Mouse (Mus musculus): Measurements from ENCODE around the gene Plekhh2.

DNA sequence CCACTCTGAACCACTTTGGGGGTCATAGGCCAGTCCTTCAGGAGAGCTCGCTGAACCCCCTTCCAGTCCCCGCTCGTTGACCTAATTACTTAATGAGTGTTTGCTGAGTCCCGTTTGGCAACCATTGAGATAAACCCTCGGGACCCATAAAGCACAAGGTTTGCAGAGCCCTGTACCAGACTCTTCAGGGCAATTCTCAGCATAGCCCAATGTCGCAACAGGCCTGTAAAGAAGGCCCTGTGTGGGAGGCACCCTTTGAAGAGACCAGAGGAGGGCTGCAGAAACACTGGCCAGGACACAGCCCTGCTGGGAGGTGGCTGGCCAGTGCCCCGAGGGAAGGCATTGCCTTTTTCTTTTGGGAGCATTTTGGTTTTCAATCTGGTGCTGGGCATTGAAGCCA, 100.3 kb downstream of the Plekhh2 start:
- TF ChIP-seq CTCF (conservative IDR thresholded peaks at IDR 0.05; ENCODE audit: insufficient read depth, insufficient read length, low read depth, low read length) (no peak), POLR2A (IDR thresholded peaks at IDR 0.05; ENCODE audit: low read depth, low read length) (no peak)
